Mouse (Mus musculus): ENCODE measurements around the gene Mblac2.

DNA sequence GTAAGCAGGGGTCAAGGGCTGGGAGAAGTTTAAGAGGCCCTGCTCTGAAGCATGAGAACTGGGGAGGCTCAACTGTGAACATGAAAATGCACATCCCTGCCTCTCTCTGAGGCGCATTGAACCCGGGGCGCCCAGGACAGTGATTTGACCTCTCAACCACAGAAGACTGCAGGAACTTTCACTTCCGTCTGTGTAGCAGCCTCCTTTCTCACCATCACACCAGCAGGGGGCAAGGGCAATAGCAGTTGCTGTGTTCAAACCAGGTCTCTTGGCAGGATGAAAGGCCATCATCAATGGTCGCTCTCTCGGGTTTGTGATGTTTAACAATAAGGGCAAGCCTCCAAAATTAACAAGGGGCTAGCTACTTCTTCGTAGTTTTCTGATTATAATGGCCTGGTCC, 8.0 kb upstream of the Mblac2 start:
- TF ChIP-seq POLR2A (IDR thresholded peaks at IDR 0.05; ENCODE audit: insufficient read length, low read depth), result no peak
- TF ChIP-seq USF1 (IDR thresholded peaks at IDR 0.05; ENCODE audit: low read depth), result no peak
- TF ChIP-seq REST (IDR thresholded peaks at IDR 0.05; ENCODE audit: insufficient read depth, insufficient read length), result no peak
- no peak for TF ChIP-seq MYOD1 (IDR thresholded peaks at IDR 0.05; ENCODE audit: control insufficient read depth in 1 of 3, insufficient read length in 2 of 3, low read depth in 2 of 3)
